Mouse (Mus musculus) G1E-ER4 (cell line): ENCODE measurements around the gene 4930539E08Rik. TPM values are rescaled to one million over a fixed set of nuclear protein-coding genes. Genes with fewer than 3 reads are reported as not detected.

Experiments
- GATA1 ChIP-seq: IDR thresholded peaks from one replicate; pipeline ENCODE4 v1.8.0; 2012; ENCODE audit warnings: low read length, inconsistent platforms
- polyA plus RNA-seq: library from polyadenylated mRNA; stranded (reverse); fragments of >175 nt; gene quantifications from 2 replicates; pipeline ENCODE4 v1.2.3, GENCODE M21; 2012

Gene 4930539E08Rik
- not detected in 2 replicates for polyA plus RNA-seq

DNA sequence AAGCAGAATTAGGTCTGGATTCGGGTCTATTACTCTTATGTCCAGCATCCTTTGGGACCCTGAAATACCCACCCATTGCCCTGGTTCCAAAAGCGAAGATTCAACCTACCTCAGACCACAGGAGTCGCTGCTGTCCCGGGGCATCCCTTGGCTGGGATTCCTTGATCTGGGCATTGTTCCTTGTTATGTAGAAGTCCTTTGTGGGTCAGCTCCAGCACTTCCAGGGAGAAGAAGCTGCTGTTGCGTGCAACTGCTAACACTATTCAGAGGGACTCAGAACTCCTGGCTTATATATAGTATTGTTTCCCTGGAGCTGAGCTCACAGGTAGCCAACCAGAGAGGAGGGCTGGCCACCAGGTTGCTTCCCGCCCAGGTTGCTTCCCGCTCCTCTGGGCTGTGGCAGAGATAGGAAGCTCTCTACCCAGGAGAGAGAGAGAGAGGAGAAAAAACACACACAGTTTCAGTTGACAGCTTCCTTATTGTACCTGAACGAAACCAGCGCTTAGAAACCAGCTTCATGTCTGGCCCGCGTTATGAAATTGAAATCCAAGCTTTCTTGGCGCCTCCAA, at the start of gene 4930539E08Rik:
4930539E08Rik (minus strand) TSS at position 265 of the 569 bp plus-strand sequence.
- TF ChIP-seq GATA1 = no peak

- TF ChIP-seq GATA1 = no peak
Observed at GRCm38 (mm10) chr17:28961596-28961995, 46.5 kb upstream of the 4930539E08Rik start.

DNA sequence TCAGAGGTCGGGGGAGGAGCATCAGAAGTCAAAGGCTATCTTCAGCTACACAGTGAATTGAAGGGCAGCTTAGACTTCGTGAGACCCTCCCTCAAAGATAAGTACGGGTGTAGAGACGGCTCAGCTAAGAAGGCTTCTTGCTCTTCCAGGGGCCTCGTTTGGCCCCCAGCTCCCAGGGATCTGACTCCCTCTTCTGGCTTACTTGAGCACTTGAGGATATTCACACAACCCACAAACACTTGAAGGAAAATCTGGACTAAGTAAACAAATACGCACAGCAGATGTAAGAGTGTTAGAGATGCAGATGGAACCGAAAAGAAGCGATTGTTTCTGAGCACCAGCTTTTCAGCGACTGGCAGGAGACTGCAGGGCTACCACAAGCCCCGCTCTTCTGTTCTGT, 45.5 kb upstream of the 4930539E08Rik start:
- TF ChIP-seq GATA1 = no peak

DNA sequence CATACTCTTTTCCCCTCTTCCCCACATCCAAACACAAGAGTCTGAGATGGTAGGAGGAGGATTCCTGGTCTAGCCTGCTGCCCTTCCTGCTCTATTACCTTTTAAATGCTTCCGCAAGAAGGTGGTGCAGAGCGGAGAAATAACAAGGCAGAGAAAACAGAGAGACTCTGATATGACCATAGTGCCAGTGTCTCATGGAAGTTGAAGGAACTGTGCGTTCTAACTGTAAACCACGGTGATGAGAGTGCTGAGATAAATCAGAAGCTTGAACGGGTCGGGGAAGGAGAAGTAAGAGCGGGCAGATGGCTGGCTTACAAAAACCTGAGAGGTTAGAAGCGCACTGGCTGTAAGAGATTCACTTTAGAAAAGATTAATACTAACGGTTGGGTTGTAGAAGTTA, 39.3 kb upstream of the 4930539E08Rik start:
- no peak for TF ChIP-seq GATA1

DNA sequence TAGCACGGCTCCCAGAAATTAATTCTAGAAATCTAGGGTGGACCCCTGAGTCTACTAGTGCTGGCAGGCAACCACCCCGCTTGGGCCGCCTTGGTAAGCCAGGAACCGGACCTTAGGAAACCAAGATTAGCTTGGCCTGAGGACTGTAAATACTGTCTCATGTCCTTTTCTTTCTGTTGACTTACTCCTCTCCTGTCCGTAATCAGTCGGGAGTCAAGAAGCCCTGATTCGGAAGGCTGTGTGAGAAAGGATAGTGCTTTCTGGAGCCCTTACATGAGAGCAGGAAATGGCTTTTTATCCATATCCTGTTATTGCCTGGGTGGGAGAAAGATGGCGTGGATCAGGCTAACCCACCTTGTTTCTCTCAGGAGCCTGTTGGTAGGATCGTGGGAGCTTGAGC, 38.1 kb upstream of the 4930539E08Rik start:
- TF ChIP-seq GATA1 = no peak

DNA sequence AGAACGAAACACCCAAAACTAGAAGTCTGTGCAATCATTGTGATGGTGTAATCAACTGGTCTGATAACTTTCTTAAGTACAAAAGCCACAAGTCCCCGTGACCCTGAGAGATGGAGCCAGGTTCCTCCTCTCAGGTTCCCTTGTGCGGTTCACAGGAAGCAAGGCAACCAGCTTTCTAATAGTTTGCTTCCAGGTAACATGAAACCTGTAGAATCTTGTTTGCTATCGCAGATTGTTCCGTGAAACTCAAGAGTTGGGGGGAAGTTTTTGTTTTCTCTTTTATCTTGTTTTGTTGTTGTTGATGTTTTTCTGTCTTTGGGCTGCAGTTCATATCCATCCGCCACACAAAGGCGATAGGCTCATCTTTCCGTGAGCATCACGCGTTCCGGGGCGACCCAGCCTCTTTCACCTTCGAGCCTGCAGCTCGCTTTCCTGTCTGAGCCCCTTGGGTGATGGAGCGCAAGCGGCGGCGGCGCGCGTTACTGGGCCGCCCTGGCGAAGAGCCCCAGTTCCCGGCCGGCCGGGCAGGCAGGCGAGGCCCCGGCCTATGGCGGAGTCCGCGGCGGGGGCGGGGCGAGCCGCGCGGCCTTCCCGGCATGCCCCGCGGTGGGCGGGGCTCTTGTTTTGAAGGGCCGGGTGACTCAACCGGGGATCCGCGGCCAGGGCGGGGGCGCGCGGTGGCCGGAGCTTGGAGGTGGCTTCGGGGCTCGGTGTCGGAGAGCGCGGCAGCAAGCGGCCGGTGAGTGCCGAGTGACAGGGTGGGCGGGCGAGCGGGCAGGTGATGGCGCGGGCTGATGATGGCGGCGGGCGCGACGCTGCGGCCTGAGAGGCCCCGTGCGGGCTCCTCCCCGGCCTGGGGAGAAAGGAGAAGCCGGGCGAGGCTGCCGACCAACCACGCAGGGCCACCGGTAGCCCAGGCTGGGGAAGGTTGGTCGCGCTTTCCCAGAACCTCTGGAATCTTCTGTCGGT, 37.0 kb upstream of the 4930539E08Rik start, which contains the start of gene Kctd20:
Kctd20 (plus strand) TSS at position 120 of the 969 bp plus-strand sequence.
- TF ChIP-seq GATA1 = no peak

GRCm38 (mm10) chr17:28950751-28951150, 35.6 kb upstream of the 4930539E08Rik start:
- no peak for TF ChIP-seq GATA1

DNA sequence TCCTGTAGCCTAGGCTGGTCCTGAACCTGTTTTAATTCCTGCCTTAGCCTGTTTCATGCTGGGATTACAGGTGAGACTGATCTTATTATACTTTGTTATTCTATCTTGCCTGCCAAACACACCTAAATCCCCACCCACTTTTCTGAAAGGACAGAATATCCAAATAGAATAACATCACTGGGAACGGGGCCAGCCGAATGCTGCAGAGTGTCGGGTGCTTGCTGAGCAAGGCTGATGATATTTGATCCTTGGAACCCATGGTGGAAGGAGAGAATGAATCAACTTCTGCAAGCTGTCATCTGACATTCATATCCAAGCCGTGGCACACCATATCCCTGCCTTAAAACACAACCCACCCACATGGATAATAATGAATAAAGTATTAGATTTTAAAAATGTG, 33.5 kb upstream of the 4930539E08Rik start:
- TF ChIP-seq GATA1 = no peak

DNA sequence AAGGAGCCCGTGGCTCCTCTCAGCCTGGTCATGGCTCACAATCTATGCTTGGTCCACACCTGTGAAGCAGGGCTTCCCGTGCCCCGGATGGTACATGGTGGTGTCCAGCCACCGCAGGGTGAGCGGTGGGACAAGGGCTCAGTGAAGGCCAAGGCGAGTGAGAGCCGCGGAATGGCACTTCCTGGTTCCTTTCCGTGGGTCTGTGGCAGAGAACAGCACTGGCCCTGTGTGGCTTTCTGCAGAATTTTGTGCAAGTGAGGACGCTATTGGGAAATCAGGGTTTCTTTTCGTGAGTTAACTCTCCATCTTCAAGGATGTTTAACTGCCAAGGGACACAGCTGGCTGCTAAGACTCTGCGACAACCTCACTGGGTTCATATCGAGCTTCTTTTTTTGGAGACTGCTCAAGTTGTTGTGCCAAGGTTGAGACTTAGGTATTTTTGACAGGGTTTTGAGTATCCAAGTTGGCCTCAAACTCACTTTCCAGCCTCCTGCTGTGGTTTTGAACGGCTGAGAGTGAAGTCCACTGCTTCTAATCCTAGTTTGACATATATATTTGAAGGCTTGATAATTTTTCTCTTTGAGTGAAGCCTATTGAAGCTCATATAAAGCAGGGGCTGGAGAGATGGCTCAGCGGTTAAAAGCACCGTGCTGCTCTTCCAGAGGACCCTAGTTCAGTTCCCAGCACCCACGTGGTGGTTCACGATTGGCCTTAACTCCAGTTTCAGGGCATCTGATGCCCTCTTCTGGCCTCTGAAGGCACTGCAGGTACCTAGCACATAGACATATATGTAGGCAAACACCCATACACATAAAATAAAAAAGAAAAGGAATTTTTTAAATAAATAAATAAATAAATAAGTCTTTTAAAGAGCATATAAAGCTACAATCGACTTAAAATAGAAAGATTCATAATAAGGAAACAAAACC, 32.2 kb upstream of the 4930539E08Rik start:
- TF ChIP-seq GATA1 = no peak

- no peak for TF ChIP-seq GATA1
Observed at GRCm38 (mm10) chr17:28944481-28944880, 29.4 kb upstream of the 4930539E08Rik start.

GRCm38 (mm10) chr17:28943740-28944139, 28.6 kb upstream of the 4930539E08Rik start, which contains the start of gene Pxt1:
TSS of gene Pxt1 (minus strand) at chr17:28943840.
- no peak for TF ChIP-seq GATA1

DNA sequence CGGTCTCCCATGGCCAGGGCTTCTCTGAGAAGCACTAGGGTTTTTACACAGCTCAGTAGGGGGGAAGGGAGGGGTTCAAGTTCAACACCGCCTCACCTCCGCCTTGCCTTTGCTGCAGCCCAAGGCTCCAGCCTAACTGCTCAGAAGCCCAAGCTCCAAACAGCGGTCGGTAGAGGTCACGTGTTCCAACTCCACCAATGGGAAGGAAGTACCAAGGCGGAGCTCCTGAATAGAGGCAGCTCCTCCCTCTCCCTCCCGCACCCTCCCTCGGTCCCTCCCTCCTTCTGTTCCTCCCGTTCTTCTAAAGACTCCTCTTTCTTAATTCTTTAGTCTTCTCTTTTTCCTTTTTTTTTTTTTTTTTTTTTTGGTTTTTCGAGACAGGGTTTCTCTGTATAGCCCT, 27.0 kb upstream of the 4930539E08Rik start:
- no peak for TF ChIP-seq GATA1

DNA sequence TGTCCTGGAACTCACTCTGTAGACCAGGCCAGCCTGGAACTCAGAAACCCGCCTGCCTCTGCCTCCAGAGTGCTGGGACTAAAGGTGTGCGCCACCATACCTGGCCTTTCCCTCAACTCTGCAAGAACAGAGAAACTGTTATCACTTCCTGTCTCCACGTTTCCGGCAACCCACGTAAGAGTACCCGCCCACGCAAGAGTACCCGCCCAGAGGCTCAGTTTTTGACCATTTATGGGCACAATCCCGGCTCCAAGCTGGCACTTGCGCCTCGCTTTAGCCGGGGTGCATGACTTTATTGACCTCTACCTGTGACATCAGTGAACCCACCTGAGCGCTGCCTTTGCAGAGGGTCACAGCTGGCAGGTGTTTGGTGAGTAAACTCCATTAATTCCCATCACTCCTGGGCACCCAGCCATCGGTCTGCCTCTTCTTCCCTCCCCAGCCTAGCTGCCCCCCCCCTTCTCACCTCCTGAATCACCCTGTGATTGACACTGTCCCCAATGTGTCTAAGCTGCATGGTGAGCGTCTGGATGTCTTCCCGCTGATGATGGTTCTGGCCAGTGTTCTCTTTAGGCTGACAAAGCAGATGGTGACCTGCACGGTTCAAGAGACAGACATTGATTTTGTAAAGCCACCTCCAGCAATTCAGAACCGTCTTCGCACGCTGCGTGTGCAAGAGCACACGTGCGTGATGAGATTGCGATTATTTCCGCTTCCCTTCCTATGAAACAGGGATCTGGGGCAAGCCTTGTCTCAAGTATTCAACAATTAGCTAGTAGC, 25.8 kb upstream of the 4930539E08Rik start:
- TF ChIP-seq GATA1 = no peak

DNA sequence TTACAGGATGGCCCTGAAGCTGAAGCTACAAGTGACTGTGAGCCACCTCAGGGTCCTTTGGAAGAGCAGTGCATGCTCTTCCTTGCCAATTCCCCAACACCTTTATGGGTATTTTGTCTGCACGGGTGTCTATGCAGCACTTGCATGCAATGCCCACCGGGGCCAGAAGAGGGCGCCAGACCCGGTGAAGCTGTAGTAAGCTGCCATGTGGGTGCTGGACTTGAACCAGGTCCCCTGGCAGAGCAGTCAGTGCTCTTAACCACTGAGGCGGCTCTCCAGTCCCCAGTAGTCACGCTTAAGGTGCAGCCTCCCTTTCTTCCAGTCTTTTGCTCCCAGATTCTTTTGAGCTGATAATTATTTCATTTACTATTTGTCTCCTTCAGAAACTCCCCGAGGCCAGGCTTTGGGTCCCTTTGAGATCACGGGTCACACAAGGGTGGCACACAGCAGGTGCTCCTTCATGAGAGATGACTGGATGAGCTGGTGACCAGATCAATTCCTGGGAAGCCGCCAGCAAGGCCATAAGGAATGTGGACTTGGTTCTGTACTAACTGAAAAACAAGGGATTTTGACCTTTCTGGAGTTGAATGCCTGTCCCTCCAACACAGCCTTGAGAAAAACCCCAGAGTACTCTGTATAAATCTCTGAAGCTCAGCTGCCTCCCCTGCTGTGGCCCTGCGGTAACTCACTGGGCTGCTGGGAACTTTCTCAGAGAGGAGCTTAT, 21.7 kb upstream of the 4930539E08Rik start:
- no peak for TF ChIP-seq GATA1

DNA sequence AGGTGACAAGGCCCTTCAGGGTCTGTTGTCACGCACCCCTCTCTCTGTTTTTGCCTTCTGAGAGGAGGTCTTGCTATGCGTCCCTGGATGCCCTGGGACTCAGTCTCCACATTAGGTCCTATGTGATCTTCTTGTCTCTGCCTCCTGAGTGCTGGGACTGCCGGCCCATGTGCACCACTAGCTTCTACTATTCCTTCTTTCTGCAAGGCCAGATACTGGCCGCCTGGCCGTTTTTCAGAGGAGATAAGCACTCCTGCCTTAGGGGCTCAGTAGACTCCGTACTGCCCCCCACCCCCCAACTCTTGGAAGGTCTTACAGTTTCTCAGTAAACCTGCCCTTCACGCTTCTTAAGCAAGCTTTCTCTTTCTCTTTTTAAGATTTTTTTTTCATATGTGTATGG, 21.0 kb upstream of the 4930539E08Rik start:
- no peak for TF ChIP-seq GATA1
